Mouse (Mus musculus): ENCODE results near the gene Fbxw10. TPM values are rescaled to one million over a fixed set of nuclear protein-coding genes. Genes with fewer than 3 reads are reported as not detected.

The Fbxw10 gene
- polyA plus RNA-seq (2015; fragmentation: Nextera tagmentation; extraction: Ambion mirVana), result 0.84 and 1.0 TPM in 2 replicates

DNA sequence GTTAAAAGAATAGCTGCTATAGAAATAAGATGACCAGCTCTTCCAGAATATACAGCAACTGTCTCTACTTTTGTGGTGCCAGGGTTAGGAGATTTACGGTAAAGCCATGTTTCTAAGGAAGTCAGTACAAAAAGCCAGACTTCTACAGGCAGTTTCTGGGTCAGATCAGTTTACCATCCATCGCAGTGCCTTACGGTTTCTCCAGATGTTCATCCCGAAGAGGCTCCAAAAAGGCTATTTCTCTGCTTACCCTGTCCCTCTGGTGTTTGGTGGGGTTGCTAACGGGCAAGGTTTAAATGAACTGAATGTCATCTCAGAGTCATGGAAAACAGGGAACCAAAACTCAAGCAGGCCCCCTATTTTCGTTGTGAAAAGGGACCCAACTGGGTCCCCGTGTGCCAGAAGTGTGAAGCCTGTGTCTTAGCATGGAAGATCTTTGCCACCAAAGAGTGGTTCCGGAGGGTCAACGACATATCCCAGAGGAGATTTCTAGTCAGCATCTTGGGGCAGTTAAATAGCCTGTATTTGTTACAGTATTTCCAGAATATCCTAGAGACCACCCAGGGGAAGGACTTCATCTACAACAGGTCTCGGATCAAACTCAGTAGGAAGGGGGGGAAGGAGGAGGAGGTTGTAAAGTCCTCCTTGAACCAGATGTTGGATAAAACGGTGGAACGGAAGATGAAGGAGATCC lies at the start of gene Fbxw10:
TSS of gene Fbxw10 (plus strand) at position 109 of the 694 bp plus-strand sequence.
- Histone ChIP-seq H3K27me3 (no peaks in the 10 kb centered on the region), H3K4me2 (replicated peaks) (peak within 1 kb of the TSS; percentile 58), H3K36me3 (no peaks in the 10 kb centered on the region), H3K4me1 (peaks cover 25% of the 10 kb centered on the region), H3K9me3 (no peaks in the 10 kb centered on the region), H3K27ac (peak within 1 kb of the TSS; percentile 80), H3K4me3 (peak within 1 kb of the TSS; percentile 35), H3K9ac (peak within 1 kb of the TSS; percentile 48; the same call in 1 of the 2 replicates)
- ATAC-seq (ENCODE audit: low FRiP score, low read depth), result peak; percentile 78; the same call in 1 of the 2 replicates
- 6% methylated on average over 12 of the region's 12 CpGs for WGBS

DNA sequence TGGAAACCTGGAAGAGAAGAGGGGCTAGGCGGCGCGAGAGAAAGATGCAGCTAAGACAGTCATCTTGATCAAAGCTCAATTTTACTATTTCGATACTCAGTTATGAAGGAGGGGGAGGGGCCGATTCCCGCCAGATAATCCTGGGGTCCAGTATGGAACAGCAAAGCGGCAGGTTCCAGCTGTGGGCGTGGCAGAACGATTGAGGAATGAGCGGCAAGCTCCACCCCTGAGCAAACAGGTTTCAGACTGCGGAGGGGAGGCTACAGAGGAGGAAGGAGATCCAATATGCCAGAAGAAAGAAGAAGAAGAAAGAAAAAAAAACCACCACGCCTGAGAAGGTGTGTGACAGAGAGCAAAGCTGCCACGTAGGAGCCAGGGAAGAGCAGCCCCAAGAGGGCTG lies 42.8 kb upstream of the Fbxw10 start:
- WGBS, result 49% methylated on average over 13 of the region's 13 CpGs
- Histone ChIP-seq H3K27me3 (no peaks in the 10 kb centered on the region), H3K4me3 (no peak overlapping the region), H3K9ac (no peak overlapping the region), H3K27ac (no peak overlapping the region), H3K4me1 (no peaks in the 10 kb centered on the region), H3K9me3 (0 out of 2 replicates have a peak, but pooled peaks cover 7% of the 10 kb centered on the region), H3K4me2 (replicated peaks) (no peak overlapping the region), H3K36me3 (no peaks in the 10 kb centered on the region)
- no peak for ATAC-seq (ENCODE audit: low FRiP score, low read depth)

DNA sequence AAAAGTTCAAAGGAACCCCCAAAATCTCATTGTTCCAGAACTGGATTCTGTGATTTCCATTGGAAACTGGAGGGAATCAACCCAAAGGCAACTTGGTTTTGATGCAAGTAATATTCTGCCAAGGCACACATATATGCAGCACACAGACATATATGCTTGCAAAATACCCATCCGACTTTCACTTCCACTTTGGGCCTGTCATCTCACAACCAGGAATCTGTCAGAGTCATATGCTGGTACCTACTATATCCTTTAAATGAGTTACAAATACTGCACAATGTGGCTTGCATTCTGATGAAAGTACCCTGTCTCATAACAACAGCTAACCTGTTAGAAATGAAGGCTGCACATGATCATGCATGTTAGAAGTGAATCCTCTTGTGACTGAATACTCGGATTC lies 38.9 kb upstream of the Fbxw10 start:
- Histone ChIP-seq H3K27me3 (no peaks in the 10 kb centered on the region), H3K36me3 (no peaks in the 10 kb centered on the region), H3K4me2 (replicated peaks) (no peak overlapping the region), H3K4me3 (no peak overlapping the region), H3K9ac (no peak overlapping the region), H3K9me3 (0 out of 2 replicates have a peak, but pooled peaks cover 7% of the 10 kb centered on the region), H3K27ac (no peak overlapping the region), H3K4me1 (no peaks in the 10 kb centered on the region)
- no peak for ATAC-seq (ENCODE audit: low FRiP score, low read depth)
- WGBS, result 84% methylated on average over 2 of the region's 2 CpGs

DNA sequence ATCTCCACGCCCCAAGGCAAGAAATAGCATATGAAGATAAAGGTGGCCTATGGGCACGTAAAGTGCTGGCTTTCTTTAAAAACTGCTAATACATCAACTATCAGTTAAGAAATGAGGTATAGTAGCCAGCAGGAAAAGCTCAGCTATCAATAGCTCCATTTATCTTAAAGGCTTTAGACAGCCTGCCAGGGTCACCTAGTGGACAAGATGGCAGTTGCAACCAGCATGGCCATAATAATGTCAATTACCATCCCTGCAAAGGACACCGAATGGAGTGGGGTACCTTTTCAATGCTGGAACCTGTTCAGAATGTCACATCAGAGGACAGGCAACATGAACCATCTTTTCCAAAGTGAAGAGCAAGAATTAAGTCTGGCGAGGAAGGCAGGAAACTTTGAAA lies 37.7 kb upstream of the Fbxw10 start:
- Histone ChIP-seq H3K36me3 (no peaks in the 10 kb centered on the region), H3K4me2 (replicated peaks) (no peak overlapping the region), H3K9me3 (0 out of 2 replicates have a peak, but pooled peaks cover 7% of the 10 kb centered on the region), H3K9ac (no peak overlapping the region), H3K4me3 (no peak overlapping the region), H3K27ac (no peak overlapping the region), H3K27me3 (no peaks in the 10 kb centered on the region), H3K4me1 (no peaks in the 10 kb centered on the region)
- WGBS, result 67% methylated on average over 4 of the region's 4 CpGs
- no peak for ATAC-seq (ENCODE audit: low FRiP score, low read depth)

DNA sequence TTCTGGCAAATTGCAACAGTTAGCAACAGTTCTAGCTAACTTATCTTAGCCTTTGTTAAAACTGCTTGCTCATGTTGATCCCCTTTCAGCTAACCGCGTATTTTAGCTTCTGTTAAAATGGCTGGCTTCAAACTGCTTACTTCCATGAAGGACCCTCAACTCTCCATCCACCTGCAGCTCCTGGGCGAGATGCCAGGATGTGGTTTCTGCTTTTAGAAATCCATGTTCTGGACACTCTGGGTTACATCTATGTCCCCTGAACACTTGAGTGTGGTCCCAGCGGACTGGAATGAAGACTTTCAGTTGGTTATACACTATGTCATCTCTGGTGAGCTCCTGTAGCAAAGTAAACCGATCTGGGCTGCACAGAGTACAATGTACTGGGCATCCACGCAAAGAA lies 34.6 kb upstream of the Fbxw10 start:
- H3K36me3 ChIP-seq, result no peaks in the 10 kb centered on the region
- WGBS, result 87% methylated on average over 6 of the region's 6 CpGs
- H3K27me3 ChIP-seq, result no peaks in the 10 kb centered on the region

DNA sequence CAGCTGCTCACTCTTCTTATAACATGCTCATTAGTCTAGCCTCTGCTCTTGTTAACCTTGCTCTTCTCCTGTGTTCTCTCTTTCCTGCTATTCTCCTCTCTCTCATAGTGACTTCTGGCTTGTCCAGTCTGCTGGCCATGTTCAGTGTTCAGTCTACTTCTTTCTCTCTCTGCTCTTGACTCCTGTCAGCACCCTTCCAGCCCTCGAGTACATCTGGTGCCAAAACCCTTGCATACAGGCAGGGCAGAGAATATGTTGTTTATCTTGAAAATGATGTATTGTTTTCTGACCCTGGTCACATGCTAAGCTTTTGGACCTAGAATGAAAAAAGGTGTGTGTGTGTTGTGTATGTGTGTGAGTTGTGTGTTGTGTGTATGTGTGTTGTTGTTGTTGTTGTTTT lies 33.4 kb upstream of the Fbxw10 start:
- Histone ChIP-seq H3K4me1 (0 out of 2 replicates have a peak, but pooled peaks cover 9% of the 10 kb centered on the region), H3K36me3 (no peaks in the 10 kb centered on the region), H3K9ac (no peak overlapping the region), H3K4me2 (replicated peaks) (no peak overlapping the region), H3K4me3 (no peak overlapping the region), H3K27ac (no peak overlapping the region), H3K27me3 (no peaks in the 10 kb centered on the region), H3K9me3 (no peaks in the 10 kb centered on the region)
- 54% methylated on average over 1 of the region's 1 CpGs for WGBS
- ATAC-seq (ENCODE audit: low FRiP score, low read depth), result no peak

More for the DNA sequence above, 34.6 kb upstream of the Fbxw10 start:
- no peak overlapping the region for H3K9ac ChIP-seq
- H3K27ac ChIP-seq, result no peak overlapping the region
- H3K4me3 ChIP-seq, result no peak overlapping the region
- 0 out of 2 replicates have a peak, but pooled peaks cover 9% of the 10 kb centered on the region for H3K4me1 ChIP-seq
- ATAC-seq (ENCODE audit: low FRiP score, low read depth), result no peak
- no peaks in the 10 kb centered on the region for H3K9me3 ChIP-seq
- no peak overlapping the region for H3K4me2 ChIP-seq (replicated peaks)

DNA sequence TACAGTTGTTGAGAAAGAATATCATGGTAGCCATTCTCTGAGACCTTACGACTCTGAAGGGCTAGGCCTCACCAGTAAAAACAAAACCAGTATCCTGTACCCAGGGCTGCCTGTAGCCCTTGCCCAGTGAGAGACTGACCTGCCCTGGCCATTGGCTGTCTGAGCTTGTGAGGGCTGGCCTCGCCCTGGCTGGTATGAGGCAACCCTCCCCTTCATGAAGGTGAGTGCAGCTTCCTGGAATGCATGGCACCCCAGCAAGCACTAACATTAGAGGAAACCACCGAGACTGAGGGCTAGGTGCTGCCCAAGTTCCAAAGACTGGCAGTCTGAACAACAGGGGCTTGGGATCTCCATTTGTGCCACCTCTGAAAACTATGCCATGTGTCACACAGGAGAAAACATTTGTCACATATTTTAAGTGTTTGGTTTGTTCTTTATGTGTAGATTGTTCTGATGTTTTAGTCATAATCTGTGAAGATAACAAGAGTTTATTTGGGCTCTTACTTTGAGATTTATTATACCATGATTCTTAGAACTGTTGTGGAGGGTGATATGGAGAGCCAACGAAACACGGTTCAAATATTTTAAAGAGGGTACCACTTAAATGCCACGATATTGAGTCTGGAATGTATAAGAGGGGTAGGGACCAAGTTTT lies 32.8 kb upstream of the Fbxw10 start:
- WGBS, result 72% methylated on average over 6 of the region's 6 CpGs
- no peak overlapping the region for H3K9ac ChIP-seq
- H3K4me1 ChIP-seq, result 0 out of 2 replicates have a peak, but pooled peaks cover 9% of the 10 kb centered on the region
- no peak for ATAC-seq (ENCODE audit: low FRiP score, low read depth)
- H3K27ac ChIP-seq, result no peak overlapping the region
- no peaks in the 10 kb centered on the region for H3K36me3 ChIP-seq
- no peak overlapping the region for H3K4me2 ChIP-seq (replicated peaks)
- no peak overlapping the region for H3K4me3 ChIP-seq
- H3K27me3 ChIP-seq, result no peaks in the 10 kb centered on the region
- H3K9me3 ChIP-seq, result no peaks in the 10 kb centered on the region

DNA sequence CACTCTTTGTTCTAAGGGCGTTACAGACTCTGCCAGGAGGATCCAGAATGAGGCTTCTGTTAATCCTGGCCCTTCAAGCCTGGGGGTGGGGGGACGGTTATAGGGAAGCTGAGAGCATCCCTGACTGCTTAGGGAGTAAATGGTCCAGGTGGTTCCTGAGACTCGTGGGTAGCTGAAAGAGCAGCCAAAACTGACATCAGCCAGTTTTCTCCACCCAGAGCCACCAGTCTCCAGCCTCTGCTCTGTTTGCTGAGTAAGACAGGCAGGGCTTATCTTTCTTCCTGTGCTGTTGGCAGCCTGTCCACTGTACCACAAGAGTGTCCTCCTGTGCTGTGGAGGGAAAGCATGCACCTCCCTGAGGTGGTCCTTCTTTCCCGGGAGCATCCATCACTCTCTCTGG lies 32.2 kb upstream of the Fbxw10 start:
- Histone ChIP-seq H3K27me3 (no peaks in the 10 kb centered on the region), H3K4me1 (peaks cover 14% of the 10 kb centered on the region; the same call in 1 of the 2 replicates), H3K36me3 (no peaks in the 10 kb centered on the region), H3K4me2 (replicated peaks) (no peak overlapping the region), H3K9ac (no peak overlapping the region), H3K27ac (no peak overlapping the region), H3K9me3 (no peaks in the 10 kb centered on the region), H3K4me3 (no peak overlapping the region)
- WGBS, result 57% methylated on average over 4 of the region's 4 CpGs
- ATAC-seq (ENCODE audit: low FRiP score, low read depth), result no peak

DNA sequence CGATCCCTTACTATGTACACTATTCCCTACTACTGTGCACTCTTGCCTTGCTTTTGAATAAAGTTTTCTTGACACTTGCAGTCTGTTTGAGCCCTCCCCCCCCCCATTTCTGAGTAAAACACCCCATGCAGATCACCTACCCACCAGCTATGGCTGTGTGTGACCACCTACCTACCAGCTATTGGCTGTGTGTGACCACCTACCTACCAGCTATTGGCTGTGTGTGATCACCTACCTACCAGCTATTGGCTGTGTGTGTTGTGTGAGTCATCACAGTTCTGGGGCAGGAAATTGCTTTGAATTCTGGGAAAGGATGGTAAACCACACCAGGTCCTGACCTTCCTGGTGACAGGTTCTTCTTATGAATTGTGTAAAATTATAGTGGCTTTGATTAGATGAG lies 31.4 kb upstream of the Fbxw10 start:
- Histone ChIP-seq H3K9me3 (no peaks in the 10 kb centered on the region), H3K27me3 (no peaks in the 10 kb centered on the region), H3K36me3 (no peaks in the 10 kb centered on the region), H3K4me3 (no peak overlapping the region), H3K9ac (no peak overlapping the region), H3K27ac (no peak overlapping the region), H3K4me1 (peaks cover 22% of the 10 kb centered on the region), H3K4me2 (replicated peaks) (no peak overlapping the region)
- ATAC-seq (ENCODE audit: low FRiP score, low read depth), result no peak
- WGBS, result 97% methylated on average over 1 of the region's 1 CpGs

DNA sequence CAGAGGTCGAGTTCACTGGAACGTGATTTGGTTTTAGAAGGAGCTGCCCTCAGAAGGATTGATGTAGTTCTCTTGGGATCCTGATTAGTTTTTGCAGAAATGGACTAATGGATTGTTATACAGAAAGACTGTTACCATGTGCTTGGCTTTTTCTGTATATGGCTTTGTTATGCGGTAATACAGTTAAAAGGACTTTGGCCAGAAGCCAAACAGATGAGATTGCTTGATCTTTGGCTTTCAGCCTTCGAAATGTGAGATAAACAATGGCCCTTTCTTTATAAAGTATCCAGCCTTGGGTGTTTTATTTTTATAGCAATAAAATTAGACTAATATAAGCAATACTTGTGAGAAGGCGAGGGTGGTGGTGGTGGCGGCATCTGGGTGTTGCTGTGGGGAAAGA lies 30.3 kb upstream of the Fbxw10 start:
- Histone ChIP-seq H3K4me3 (no peak overlapping the region), H3K27me3 (no peaks in the 10 kb centered on the region), H3K4me1 (peaks cover 30% of the 10 kb centered on the region), H3K9ac (no peak overlapping the region), H3K9me3 (no peaks in the 10 kb centered on the region), H3K4me2 (replicated peaks) (no peak overlapping the region), H3K27ac (no peak overlapping the region), H3K36me3 (no peaks in the 10 kb centered on the region)
- 46% methylated on average over 6 of the region's 6 CpGs for WGBS
- ATAC-seq (ENCODE audit: low FRiP score, low read depth), result no peak

DNA sequence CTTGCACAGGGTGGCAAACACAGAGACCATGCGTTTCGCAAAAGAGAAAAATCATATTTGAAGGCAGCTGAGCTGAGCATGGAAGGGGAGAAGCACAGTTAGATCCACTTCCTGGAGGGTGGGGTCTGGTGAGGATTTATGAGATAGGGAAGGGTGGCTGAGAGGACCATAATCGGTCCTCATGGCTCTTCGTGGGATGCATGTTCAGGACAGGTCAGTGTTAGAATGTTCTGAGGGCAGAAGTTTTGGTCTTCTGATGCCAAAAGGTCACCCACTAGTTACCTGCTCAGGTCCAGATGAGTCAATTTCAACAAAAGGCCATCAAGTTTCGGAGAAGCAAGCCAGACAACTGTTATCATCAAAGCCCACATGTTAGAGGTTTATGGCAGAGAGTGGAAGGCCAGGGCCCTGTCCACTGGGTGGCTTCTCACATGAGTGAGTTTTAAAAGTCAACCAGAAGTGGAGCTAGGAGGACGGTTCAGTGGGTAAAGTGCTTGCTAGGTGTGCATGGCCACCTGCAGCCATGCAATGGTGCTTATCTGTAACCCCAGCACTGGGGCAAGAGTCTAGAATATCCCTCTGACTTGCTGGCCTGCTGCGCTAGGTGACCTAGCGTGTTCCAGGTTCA lies 27.7 kb upstream of the Fbxw10 start:
- H3K4me1 ChIP-seq, result peaks cover 39% of the 10 kb centered on the region
- H3K9me3 ChIP-seq, result no peaks in the 10 kb centered on the region
- no peaks in the 10 kb centered on the region for H3K27me3 ChIP-seq
- no peak for ATAC-seq (ENCODE audit: low FRiP score, low read depth)
- WGBS, result 87% methylated on average over 8 of the region's 8 CpGs
- no peak overlapping the region for H3K27ac ChIP-seq
- H3K9ac ChIP-seq, result no peak overlapping the region
- H3K4me3 ChIP-seq, result no peak overlapping the region
- no peak overlapping the region for H3K4me2 ChIP-seq (replicated peaks)
- H3K36me3 ChIP-seq, result no peaks in the 10 kb centered on the region

DNA sequence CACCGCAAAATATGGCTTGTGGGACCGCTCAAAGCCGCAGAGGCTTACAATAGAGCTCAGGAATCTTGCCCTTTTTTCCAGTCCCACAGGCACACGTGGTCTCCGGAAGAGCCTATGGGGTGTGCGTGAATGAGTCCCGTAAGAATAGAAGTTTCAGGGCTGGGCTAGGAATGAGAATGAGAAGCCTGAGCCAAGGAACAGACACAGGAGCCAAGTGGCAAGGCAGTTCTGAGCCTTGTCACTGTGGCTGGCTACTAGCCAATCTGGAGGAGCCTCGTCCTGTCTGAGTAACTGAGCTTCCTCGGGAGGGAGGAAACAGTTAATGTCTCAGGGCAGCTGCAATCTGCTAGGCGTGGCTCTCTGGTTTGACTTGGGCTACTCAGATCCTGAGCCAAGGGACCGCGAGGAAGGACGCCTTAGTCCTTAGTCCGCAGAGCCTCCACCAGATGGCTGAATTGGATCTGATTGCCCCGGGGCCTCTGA lies 26.8 kb upstream of the Fbxw10 start, which contains the start of gene Trim16:
TSS of gene Trim16 (plus strand) at position 173 of the 483 bp plus-strand sequence.
- peak; percentile 85 for ATAC-seq (ENCODE audit: low FRiP score, low read depth)
- no peaks in the 10 kb centered on the region for H3K9me3 ChIP-seq

More for the DNA sequence above, 26.8 kb upstream of the Fbxw10 start, which contains the start of gene Trim16:
- Histone ChIP-seq H3K9ac (peak within 1 kb of the TSS; percentile 69), H3K4me2 (replicated peaks) (peak within 1 kb of the TSS; percentile 83), H3K27ac (peak within 1 kb of the TSS; percentile 81), H3K4me3 (peak within 1 kb of the TSS; percentile 56), H3K36me3 (no peaks in the 10 kb centered on the region), H3K4me1 (peaks cover 41% of the 10 kb centered on the region), H3K27me3 (no peaks in the 10 kb centered on the region)
- 4% methylated on average over 15 of the region's 15 CpGs for WGBS

All from limb, embryonic 13.5 days (tissue).